Mouse (Mus musculus) midbrain, embryonic 11.5 days (tissue): ENCODE measurements around the gene Cmtm8. TPM values are rescaled to one million over a fixed set of nuclear protein-coding genes. Genes with fewer than 3 reads are reported as not detected.

ENCODE experiments used
- ATAC-seq: fragments of 200-750 bp; cut with Nextera tagmentation; 2 replicates; pipeline ENCODE4 v1.8.0; 2017; ENCODE audit warnings: moderate TSS enrichment, moderate library complexity; ENCODE audit not compliant: low FRiP score
- DNase-seq: peaks from one replicate; pipeline ENCODE4 v3.0.0; 2015; ENCODE audit warnings: low spot score; ENCODE audit errors: missing footprints
- H3K27ac ChIP-seq: fragments of 300-500 bp; sonication (generic); 2 replicates; pipeline ENCODE4 v1.5.1; 2014; ENCODE audit warnings: low read depth, low read length
- H3K27me3 ChIP-seq: fragments of 300-500 bp; sonication (generic); 2 replicates; pipeline ENCODE4 v1.6.1; 2014; ENCODE audit warnings: mild to moderate bottlenecking, low read length, moderate library complexity, mixed read lengths; ENCODE audit not compliant: control insufficient read depth, insufficient read depth
- H3K36me3 ChIP-seq: fragments of 300-500 bp; sonication (generic); 2 replicates; pipeline ENCODE4 v1.6.1; 2014; ENCODE audit warnings: mild to moderate bottlenecking, low read length, moderate library complexity, mixed read lengths; ENCODE audit not compliant: control insufficient read depth, insufficient read depth
- H3K4me1 ChIP-seq: fragments of 300-500 bp; sonication (generic); 2 replicates; pipeline ENCODE4 v1.6.1; 2014; ENCODE audit warnings: low read length; ENCODE audit not compliant: control insufficient read depth, insufficient read depth
- H3K4me2 ChIP-seq: fragments of 300-500 bp; sonication (generic); 2 replicates; pipeline ENCODE4 v1.6.1; 2014; ENCODE audit warnings: mild to moderate bottlenecking, moderate library complexity
- H3K4me3 ChIP-seq: fragments of 300-500 bp; sonication (generic); 2 replicates; pipeline ENCODE4 v1.5.1; 2014; ENCODE audit warnings: low read depth, low read length
- H3K9ac ChIP-seq: fragments of 300-500 bp; sonication (generic); 2 replicates; pipeline ENCODE4 v1.6.1; 2014; ENCODE audit warnings: low read length
- H3K9me3 ChIP-seq: fragments of 300-500 bp; sonication (generic); 2 replicates; pipeline ENCODE4 v1.6.1; 2016; ENCODE audit warnings: low read length; ENCODE audit not compliant: control insufficient read depth
- WGBS: fragments of 180-500 bp; shearing (Covaris S2); extraction: QIAGEN DNeasy Blood & Tissue Kit; methylation state at CpG from one replicate; pipeline ENCODE4 v1.1.7; 2014; 5-methylcytosine and 5-hydroxymethylcytosine counted together
- polyA plus RNA-seq: library from polyadenylated mRNA; unstranded; fragments of >200 nt; fragmentation: Nextera tagmentation; extraction: Ambion mirVana; gene quantifications from 2 replicates; pipeline ENCODE4 v1.2.1, GENCODE M21; 2014

Gene Cmtm8
- polyA plus RNA-seq, 1 experiment from 2014 or later: 15.5 TPM

- Histone ChIP-seq H3K4me2 (no peak overlapping the region), H3K4me1 (peaks cover 15% of the 10 kb centered on the region), H3K9ac (no peak overlapping the region), H3K4me3 (no peak overlapping the region), H3K27me3 (no peaks in the 10 kb centered on the region), H3K36me3 (no peaks in the 10 kb centered on the region), H3K9me3 (no peaks in the 10 kb centered on the region), H3K27ac (no peak overlapping the region)
- WGBS: 58% methylated on average over 11 of the region's 11 CpGs
- DNase-seq (peak; percentile 96), ATAC-seq (peak; percentile 82)
Observed at GRCm38 (mm10) chr9:114797329-114798004, 46.5 kb downstream of the Cmtm8 start.

GRCm38 (mm10) chr9:114796473-114797050, 47.4 kb downstream of the Cmtm8 start:
- ATAC-seq (no peak), DNase-seq (no peak)
- Histone ChIP-seq H3K9me3 (no peaks in the 10 kb centered on the region), H3K36me3 (no peaks in the 10 kb centered on the region), H3K9ac (no peak overlapping the region), H3K4me1 (peaks cover 15% of the 10 kb centered on the region), H3K27me3 (no peaks in the 10 kb centered on the region), H3K27ac (no peak overlapping the region; the same call in 1 of the 2 replicates), H3K4me3 (no peak overlapping the region), H3K4me2 (no peak overlapping the region)
- WGBS: 51% methylated on average over 11 of the region's 11 CpGs

- no peak overlapping the region for H3K9ac ChIP-seq
- H3K27ac ChIP-seq: no peak overlapping the region
- no peak overlapping the region for H3K4me2 ChIP-seq
- no peak for DNase-seq
- H3K4me3 ChIP-seq: no peak overlapping the region
- WGBS: 71% methylated on average over 4 of the region's 4 CpGs
- ATAC-seq: no peak
- no peaks in the 10 kb centered on the region for H3K27me3 ChIP-seq
- H3K4me1 ChIP-seq: peaks cover 9% of the 10 kb centered on the region; the same call in 1 of the 2 replicates
- H3K9me3 ChIP-seq: no peaks in the 10 kb centered on the region
- H3K36me3 ChIP-seq: no peaks in the 10 kb centered on the region
Observed at GRCm38 (mm10) chr9:114794491-114794890, 49.5 kb downstream of the Cmtm8 start.

GRCm38 (mm10) chr9:114793764-114794295, 50.1 kb downstream of the Cmtm8 start:
- Histone ChIP-seq H3K4me2 (no peak overlapping the region), H3K27me3 (no peaks in the 10 kb centered on the region), H3K4me3 (no peak overlapping the region), H3K9me3 (no peaks in the 10 kb centered on the region), H3K4me1 (peaks cover 6% of the 10 kb centered on the region; the same call in 1 of the 2 replicates), H3K27ac (no peak overlapping the region), H3K9ac (no peak overlapping the region), H3K36me3 (no peaks in the 10 kb centered on the region)
- WGBS: 86% methylated on average over 9 of the region's 9 CpGs
- DNase-seq (no peak), ATAC-seq (no peak)

GRCm38 (mm10) chr9:114789989-114790388, 54.0 kb downstream of the Cmtm8 start:
- H3K36me3 ChIP-seq: no peaks in the 10 kb centered on the region
- WGBS: 89% methylated on average over 8 of the region's 8 CpGs

GRCm38 (mm10) chr9:114789557-114789956, 54.4 kb downstream of the Cmtm8 start:
- Histone ChIP-seq H3K4me3 (no peak overlapping the region), H3K9me3 (no peaks in the 10 kb centered on the region), H3K9ac (no peak overlapping the region), H3K27ac (no peak overlapping the region), H3K36me3 (no peaks in the 10 kb centered on the region), H3K4me1 (peaks cover 7% of the 10 kb centered on the region), H3K27me3 (no peaks in the 10 kb centered on the region), H3K4me2 (no peak overlapping the region)
- WGBS: 85% methylated on average over 7 of the region's 7 CpGs
- DNase-seq (no peak), ATAC-seq (no peak)

More at GRCm38 (mm10) chr9:114789989-114790388, 54.0 kb downstream of the Cmtm8 start:
- DNase-seq (no peak), ATAC-seq (no peak)
- H3K4me3 ChIP-seq: no peak overlapping the region
- H3K27me3 ChIP-seq: no peaks in the 10 kb centered on the region
- H3K27ac ChIP-seq: no peak overlapping the region
- no peaks in the 10 kb centered on the region for H3K9me3 ChIP-seq
- H3K4me2 ChIP-seq: no peak overlapping the region
- H3K4me1 ChIP-seq: peaks cover 7% of the 10 kb centered on the region
- H3K9ac ChIP-seq: no peak overlapping the region

- Histone ChIP-seq H3K4me1 (peaks cover 7% of the 10 kb centered on the region), H3K36me3 (no peaks in the 10 kb centered on the region), H3K9me3 (no peaks in the 10 kb centered on the region), H3K4me3 (no peak overlapping the region), H3K27ac (no peak overlapping the region), H3K9ac (no peak overlapping the region), H3K4me2 (no peak overlapping the region), H3K27me3 (no peaks in the 10 kb centered on the region)
- ATAC-seq (no peak), DNase-seq (no peak)
- 88% methylated on average over 8 of the region's 8 CpGs for WGBS
Observed at GRCm38 (mm10) chr9:114788697-114789096, 55.3 kb downstream of the Cmtm8 start.

GRCm38 (mm10) chr9:114787716-114788115, 56.2 kb downstream of the Cmtm8 start:
- Histone ChIP-seq H3K27ac (no peak overlapping the region), H3K4me2 (no peak overlapping the region), H3K9me3 (no peaks in the 10 kb centered on the region), H3K36me3 (no peaks in the 10 kb centered on the region), H3K4me3 (no peak overlapping the region), H3K9ac (no peak overlapping the region), H3K27me3 (no peaks in the 10 kb centered on the region), H3K4me1 (peaks cover 7% of the 10 kb centered on the region)
- no peak for ATAC-seq
- WGBS: 93% methylated on average over 7 of the region's 7 CpGs
- DNase-seq: no peak

GRCm38 (mm10) chr9:114787134-114787533, 56.8 kb downstream of the Cmtm8 start:
- no peaks in the 10 kb centered on the region for H3K9me3 ChIP-seq
- H3K27ac ChIP-seq: no peak overlapping the region
- 95% methylated on average over 5 of the region's 5 CpGs for WGBS
- H3K4me1 ChIP-seq: peaks cover 7% of the 10 kb centered on the region
- no peak overlapping the region for H3K9ac ChIP-seq
- H3K36me3 ChIP-seq: no peaks in the 10 kb centered on the region
- H3K4me3 ChIP-seq: no peak overlapping the region
- H3K27me3 ChIP-seq: no peaks in the 10 kb centered on the region
- no peak for DNase-seq
- no peak overlapping the region for H3K4me2 ChIP-seq
- no peak for ATAC-seq
